Mouse (Mus musculus) E14TG2a.4 (cell line): ENCODE data around the gene Vasn.

Source experiments
- CTCF ChIP-seq: conservative IDR thresholded peaks from 2 replicates; pipeline ENCODE4 v1.5.1; 2014; ENCODE audit warnings: low read length
- NANOG ChIP-seq: IDR thresholded peaks from 2 replicates; pipeline ENCODE4 v1.6.1; 2014; ENCODE audit warnings: borderline replicate concordance, low read length, mixed read lengths
- POU5F1 ChIP-seq: IDR thresholded peaks from 2 replicates; pipeline ENCODE4 v1.6.1; 2014; ENCODE audit warnings: low read length, borderline replicate concordance

- TF ChIP-seq CTCF, result no peak
- TF ChIP-seq POU5F1, result no peak
- no peak for TF ChIP-seq NANOG
Observed at GRCm38 (mm10) chr16:4602766-4603452, 36.8 kb upstream of the Vasn start.
